Mouse (Mus musculus): ENCODE measurements around the gene Iqgap2. TPM values are rescaled to one million over a fixed set of nuclear protein-coding genes. Genes with fewer than 3 reads are reported as not detected.

Gene Iqgap2
- total RNA-seq, 1 experiment from 2014 or later, result 147 TPM

- DNase-seq, result peak; percentile 53
These were observed 308.2 kb downstream of the Iqgap2 start for GRCm38 (mm10) chr13:95583237-95584189.

GRCm38 (mm10) chr13:95581850-95582249, 309.9 kb downstream of the Iqgap2 start:
- no peak for DNase-seq

GRCm38 (mm10) chr13:95578016-95578697, 313.6 kb downstream of the Iqgap2 start:
- no peak for DNase-seq

Other genes with a start within 250 kb of the Iqgap2 start
- not detected in 2 replicates for gene F2rl2, start 195.1 kb downstream of the Iqgap2 start, total RNA-seq (2021)
- gene Gm20075, start 189.5 kb upstream of the Iqgap2 start, total RNA-seq (2021), result 19.6 and 24.7 TPM in 2 replicates
- not detected in 2 replicates for gene Gm17190, start 190.1 kb upstream of the Iqgap2 start, total RNA-seq (2021)
- gene Sv2c, start 240.7 kb upstream of the Iqgap2 start, total RNA-seq (2021), result 1.4 TPM in 2 replicates

Data from adrenal gland, postnatal 25 days (tissue).